Mouse (Mus musculus) neural tube, embryonic 14.5 days (tissue): ENCODE measurements around the gene Gm21778. TPM values are rescaled to one million over a fixed set of nuclear protein-coding genes. Genes with fewer than 3 reads are reported as not detected.
"Not testable (repeated sequence)": the region's sequence is repeated elsewhere in the genome, so short reads cannot be mapped to it uniquely, and the experiment has no call there.

Experiments used
- ATAC-seq: fragments of 200-750 bp; cut with Nextera tagmentation; 2 replicates; pipeline ENCODE4 v1.8.0; 2017; ENCODE audit warnings: low read depth, mild to moderate bottlenecking, moderate TSS enrichment, moderate library complexity
- H3K27ac ChIP-seq: fragments of 300-500 bp; sonication (generic); 2 replicates; pipeline ENCODE4 v1.5.1; 2014; ENCODE audit warnings: low read depth, mild to moderate bottlenecking, control low read depth, low read length, moderate library complexity, mixed read lengths
- H3K27me3 ChIP-seq: fragments of 300-500 bp; sonication (generic); 2 replicates; pipeline ENCODE4 v1.6.1; 2014; ENCODE audit warnings: low read length; ENCODE audit not compliant: control insufficient read depth, insufficient read depth
- H3K36me3 ChIP-seq: fragments of 300-500 bp; sonication (generic); 2 replicates; pipeline ENCODE4 v1.6.1; 2014; ENCODE audit warnings: low read length, mixed read lengths; ENCODE audit not compliant: control insufficient read depth, insufficient read depth
- H3K4me1 ChIP-seq: fragments of 300-500 bp; sonication (generic); 2 replicates; pipeline ENCODE4 v1.6.1; 2014; ENCODE audit warnings: low read length; ENCODE audit not compliant: control insufficient read depth, insufficient read depth
- H3K4me2 ChIP-seq: fragments of 300-500 bp; sonication (generic); 2 replicates; pipeline ENCODE4 v1.6.1; 2014; ENCODE audit warnings: mild to moderate bottlenecking, low read depth, low read length, control low read depth
- H3K4me3 ChIP-seq: fragments of 300-500 bp; sonication (generic); 2 replicates; pipeline ENCODE4 v1.5.1; 2014; ENCODE audit warnings: low read depth, low read length, control low read depth, mixed read lengths
- H3K9ac ChIP-seq: fragments of 300-500 bp; sonication (generic); replicated peaks from 2 replicates; pipeline ENCODE4 v1.6.1; 2014; ENCODE audit warnings: low read depth, mild to moderate bottlenecking, control low read depth, low read length, mixed read lengths
- H3K9me3 ChIP-seq: fragments of 300-500 bp; sonication (generic); 2 replicates; pipeline ENCODE4 v1.6.1; 2016; ENCODE audit warnings: low read length; ENCODE audit not compliant: control insufficient read depth
- polyA plus RNA-seq: library from polyadenylated mRNA; unstranded; fragments of >200 nt; fragmentation: Nextera tagmentation; extraction: Ambion mirVana; gene quantifications from 2 replicates; pipeline ENCODE4 v1.2.1, GENCODE M21; 2014

Gm21778 gene
- not detected in 2 replicates for polyA plus RNA-seq

- H3K36me3 ChIP-seq, ATAC-seq, H3K27ac ChIP-seq, H3K4me3 ChIP-seq, H3K27me3 ChIP-seq, H3K9me3 ChIP-seq, H3K4me1 ChIP-seq, H3K9ac ChIP-seq, H3K4me2 ChIP-seq: not testable (repeated sequence)
Measured at GRCm38 (mm10) chrY:5942160-5942559, at the start of gene Gm21778. Gene Gm21778, plus strand, starts transcription at chrY:5942460.

Other genes starting within 250 kb of the Gm21778 start
- not detected in 2 replicates for gene Gm20914, start 216.5 kb upstream of the Gm21778 start, polyA plus RNA-seq
- gene Gm28171, start 149.1 kb upstream of the Gm21778 start, polyA plus RNA-seq, result not detected in 2 replicates